15 mouse cellular contexts compared by ENCODE assay signal in genomic region chr14:86339007-86339406, GRCm38 (mm10).
DNase-seq lines count a peak whose midpoint lies in the region; ATAC-seq and TF ChIP-seq lines count a peak whose summit lies in the region.
"Had no signal": no experiment of that assay in that cellular context is flagged by ENCODE, and none has a peak within 500 bp of the region (broad histone marks: within the 10 kb centered on the region; RNA-seq: fewer than 3 reads in every experiment).

No protein-coding gene starts in this region.

- no peak overlapping the region for H3K4me3 ChIP-seq in CH12.LX (replicated peaks in 1 of 3; ENCODE audit: low read depth in 2 of 3, low read length in 2 of 3, poor library complexity in 1 of 3)
- H3K4me3 ChIP-seq in brown adipose tissue, adult 24 weeks (ENCODE audit: insufficient read depth, low read depth, low read length): no peak overlapping the region
- H3K4me3 ChIP-seq in lung, postnatal 0 days (ENCODE audit: low read depth, low read length): no peak overlapping the region
- no peak overlapping the region for H3K4me3 ChIP-seq in thymus, adult 2 months (ENCODE audit: control insufficient read depth, insufficient read depth, low read length)
- H3K4me3 ChIP-seq: embryonic facial prominence, embryonic 15.5 days; forebrain, embryonic 12.5 days; hindbrain, embryonic 15.5 days; neural tube, embryonic 13.5 days had no signal

- no peak for TF ChIP-seq EP300 in CH12.LX (IDR thresholded peaks at IDR 0.05; ENCODE audit: low read length)
- TF ChIP-seq EP300 in lung, postnatal 0 days (IDR thresholded peaks at IDR 0.05): peak; percentile 97

- no peaks in the 10 kb centered on the region for H3K27me3 ChIP-seq in CH12.LX (replicated peaks)
- no peaks in the 10 kb centered on the region for H3K27me3 ChIP-seq in lung, postnatal 0 days (replicated peaks; ENCODE audit: insufficient read depth, low read length)
- H3K27me3 ChIP-seq in thymus, adult 2 months (ENCODE audit: control insufficient read depth, insufficient read depth, low read length): no peaks in the 10 kb centered on the region
- H3K27me3 ChIP-seq: embryonic facial prominence, embryonic 15.5 days; forebrain, embryonic 12.5 days; hindbrain, embryonic 15.5 days; neural tube, embryonic 13.5 days had no signal

- H3K79me2 ChIP-seq in CH12.LX (replicated peaks; ENCODE audit: control insufficient read depth, extremely low read depth, insufficient read depth, poor library complexity, severe bottlenecking): no peaks in the 10 kb centered on the region

- peak; percentile 4 for DNase-seq in kidney, adult 11 months
- no peak for DNase-seq in kidney, postnatal 25 days
- no peak for DNase-seq in CH12.LX (ENCODE audit: extremely low read depth)
- peak; percentile 73 for DNase-seq in lung, postnatal 0 days (ENCODE audit: low spot score)
- DNase-seq in right cerebral cortex, postnatal 25 days: no peak
- no peak for DNase-seq in thymus, adult 2 months
- DNase-seq: adrenal gland, postnatal 10 days; cerebellum, adult 9-10 months; thymus, adult 18-20 months had no signal

- in situ Hi-C loops in CH12.LX (cut with MboI; ENCODE audit: low pct_ligation_motif_present, low pct_unique_long_range_greater_than_20kb, low sequenced_read_pairs): no loop called here

- no peak for TF ChIP-seq CTCF in CH12.LX (conservative IDR thresholded peaks at IDR 0.05 in 1 of 2, IDR thresholded peaks at IDR 0.05 in 1 of 2; ENCODE audit: low read depth in 2 of 2, low read length in 2 of 2)
- no peak for TF ChIP-seq CTCF in lung, postnatal 0 days (IDR thresholded peaks at IDR 0.05)
- TF ChIP-seq CTCF in thymus, adult 2 months (IDR thresholded peaks at IDR 0.05; ENCODE audit: borderline replicate concordance, control insufficient read depth, extremely low read depth, insufficient read depth, low read length, poor library complexity): no peak

- H3K9ac ChIP-seq in CH12.LX (ENCODE audit: insufficient read depth, low read depth): no peak overlapping the region
- H3K9ac ChIP-seq in lung, postnatal 0 days (replicated peaks; ENCODE audit: low read depth): no peak overlapping the region
- H3K9ac ChIP-seq: embryonic facial prominence, embryonic 15.5 days; forebrain, embryonic 12.5 days; hindbrain, embryonic 15.5 days; neural tube, embryonic 13.5 days had no signal

- dilution Hi-C loops in CH12.LX (cut with MboI; ENCODE audit: extremely low pct_ligation_motif_present, extremely low pct_unique_long_range_greater_than_20kb, low sequenced_read_pairs): no loop called here

- H3K36me3 ChIP-seq in CH12.LX (replicated peaks in 1 of 2; ENCODE audit: control insufficient read depth in 1 of 2, insufficient read depth in 1 of 2, low read length in 1 of 2): no peaks in the 10 kb centered on the region
- H3K36me3 ChIP-seq in lung, postnatal 0 days (ENCODE audit: insufficient read depth, low read length): no peaks in the 10 kb centered on the region
- H3K36me3 ChIP-seq in thymus, adult 2 months (ENCODE audit: control insufficient read depth, insufficient read depth, low read length): no peaks in the 10 kb centered on the region
- H3K36me3 ChIP-seq: embryonic facial prominence, embryonic 15.5 days; forebrain, embryonic 12.5 days; hindbrain, embryonic 15.5 days; neural tube, embryonic 13.5 days had no signal

- no peak for TF ChIP-seq POLR2A in CH12.LX (IDR thresholded peaks at IDR 0.05; ENCODE audit: low read depth, low read length)
- TF ChIP-seq POLR2A in thymus, adult 2 months (IDR thresholded peaks at IDR 0.05; ENCODE audit: control insufficient read depth, extremely low read depth, insufficient read depth, low read length, poor library complexity): no peak

- ATAC-seq in lung, postnatal 0 days: peak; percentile 90

- H3K9me3 ChIP-seq in CH12.LX (replicated peaks; ENCODE audit: low read length): peaks cover 11% of the 10 kb centered on the region
- no peaks in the 10 kb centered on the region for H3K9me3 ChIP-seq in lung, postnatal 0 days (ENCODE audit: low read length)
- H3K9me3 ChIP-seq: embryonic facial prominence, embryonic 15.5 days; forebrain, embryonic 12.5 days; hindbrain, embryonic 15.5 days; neural tube, embryonic 13.5 days had no signal

- H3K27ac ChIP-seq in CH12.LX (ENCODE audit: insufficient read depth, low read depth): no peak overlapping the region
- H3K27ac ChIP-seq in brown adipose tissue, adult 24 weeks (replicated peaks; ENCODE audit: low read depth, low read length): peak overlapping the region; percentile 61; the same call in 1 of the 2 replicates
- no peak overlapping the region for H3K27ac ChIP-seq in lung, postnatal 0 days (ENCODE audit: low read length)
- no peak overlapping the region for H3K27ac ChIP-seq in thymus, adult 2 months (ENCODE audit: control insufficient read depth, insufficient read depth, low read length)
- H3K27ac ChIP-seq: embryonic facial prominence, embryonic 15.5 days; forebrain, embryonic 12.5 days; hindbrain, embryonic 15.5 days; neural tube, embryonic 13.5 days had no signal

- no peak for TF ChIP-seq RAD21 in CH12.LX (IDR thresholded peaks at IDR 0.05; ENCODE audit: low read depth, low read length)

- WGBS in lung, postnatal 0 days: 48% methylated on average over 6 of the region's 6 CpGs
- WGBS in thymus, adult 2 months: 48% methylated on average over 6 of the region's 6 CpGs

- H3K4me1 ChIP-seq in CH12.LX (ENCODE audit: control insufficient read depth in 1 of 2, insufficient read depth in 2 of 2): no peaks in the 10 kb centered on the region
- peaks cover 2% of the 10 kb centered on the region; the same call in 1 of the 2 replicates for H3K4me1 ChIP-seq in brown adipose tissue, adult 24 weeks (ENCODE audit: control insufficient read depth, insufficient read depth, insufficient read length, low read length)
- H3K4me1 ChIP-seq in lung, postnatal 0 days (ENCODE audit: insufficient read depth, low read depth, low read length): no peaks in the 10 kb centered on the region
- H3K4me1 ChIP-seq in thymus, adult 2 months (replicated peaks; ENCODE audit: control insufficient read depth, insufficient read depth, low read length): no peaks in the 10 kb centered on the region
- H3K4me1 ChIP-seq: embryonic facial prominence, embryonic 15.5 days; forebrain, embryonic 12.5 days; hindbrain, embryonic 15.5 days; neural tube, embryonic 13.5 days had no signal

- H3K4me2 ChIP-seq in CH12.LX (ENCODE audit: insufficient read depth, low read depth, poor library complexity, severe bottlenecking): peak overlapping the region; percentile 67
- no peak overlapping the region for H3K4me2 ChIP-seq in lung, postnatal 0 days (replicated peaks; ENCODE audit: low read depth, low read length)
- H3K4me2 ChIP-seq: embryonic facial prominence, embryonic 15.5 days; forebrain, embryonic 12.5 days; hindbrain, embryonic 15.5 days; liver, embryonic 11.5 days; neural tube, embryonic 13.5 days had no signal

TF ChIP-seq in CH12.LX, 34 proteins besides CTCF, POLR2A, EP300 and RAD21:
- TF ChIP-seq ZKSCAN1 (IDR thresholded peaks at IDR 0.05; ENCODE audit: borderline replicate concordance, low read depth, low read length): no peak
- no peak for TF ChIP-seq NELFE (IDR thresholded peaks at IDR 0.05; ENCODE audit: low read depth, low read length)
- TF ChIP-seq SMC3 (IDR thresholded peaks at IDR 0.05; ENCODE audit: low read depth, low read length): no peak
- TF ChIP-seq CHD2 (IDR thresholded peaks at IDR 0.05; ENCODE audit: low read length): no peak
- TF ChIP-seq ETS1 (conservative IDR thresholded peaks at IDR 0.05; ENCODE audit: low read depth, low read length): no peak
- TF ChIP-seq HCFC1 (IDR thresholded peaks at IDR 0.05; ENCODE audit: low read depth, low read length): no peak
- TF ChIP-seq USF1 (IDR thresholded peaks at IDR 0.05; ENCODE audit: low read depth, low read length): no peak
- no peak for TF ChIP-seq KAT2A (IDR thresholded peaks at IDR 0.05; ENCODE audit: insufficient replicate concordance, low read length)
- TF ChIP-seq MYC (IDR thresholded peaks at IDR 0.05; ENCODE audit: low read depth, low read length): no peak
- no peak for TF ChIP-seq JUND (conservative IDR thresholded peaks at IDR 0.05; ENCODE audit: low read depth, low read length)
- TF ChIP-seq ZC3H11A (IDR thresholded peaks at IDR 0.05; ENCODE audit: low read depth, low read length): no peak

Comparison
In these comparisons a context has a peak if more than half of its experiments do, and no peak if none do; other contexts are left out.
1. DNase-seq: peak in kidney, adult 11 months (single experiment) and lung, postnatal 0 days (single experiment); none in kidney, postnatal 25 days (0 of 2), CH12.LX (single experiment), right cerebral cortex, postnatal 25 days (single experiment) and thymus, adult 2 months (single experiment).